Mouse (Mus musculus) ES-Bruce4 (cell line): ENCODE data around the gene Dusp5. TPM values are rescaled to one million over a fixed set of nuclear protein-coding genes. Genes with fewer than 3 reads are reported as not detected.
"Not testable (repeated sequence)": the region's sequence is repeated elsewhere in the genome, so short reads cannot be mapped to it uniquely, and the experiment has no call there.

ENCODE experiments used
- H3K27ac ChIP-seq: 2 replicates; pipeline ENCODE4 v1.5.1; 2012; ENCODE audit warnings: low read length, inconsistent platforms; ENCODE audit not compliant: insufficient read depth
- H3K27me3 ChIP-seq: 2 replicates; pipeline ENCODE4 v1.6.1; 2012; ENCODE audit warnings: mild to moderate bottlenecking, low read length, inconsistent platforms; ENCODE audit not compliant: control insufficient read depth, poor library complexity, insufficient read depth, severe bottlenecking
- H3K36me3 ChIP-seq: 2 replicates; pipeline ENCODE4 v1.6.1; 2012; ENCODE audit warnings: inconsistent platforms, mild to moderate bottlenecking, low read length, moderate library complexity; ENCODE audit not compliant: control insufficient read depth, poor library complexity, insufficient read depth, severe bottlenecking
- H3K4me1 ChIP-seq: one replicate; pipeline ENCODE4 v1.8.1; 2011; ENCODE audit warnings: low read length; ENCODE audit not compliant: control insufficient read depth, insufficient read depth
- H3K4me3 ChIP-seq: 2 replicates; pipeline ENCODE4 v1.5.1; 2011; ENCODE audit warnings: low read depth, mild to moderate bottlenecking, low read length
- H3K9ac ChIP-seq: 2 replicates; pipeline ENCODE4 v1.6.1; 2012; ENCODE audit warnings: low read depth, mild to moderate bottlenecking, inconsistent platforms; ENCODE audit not compliant: poor library complexity, severe bottlenecking
- H3K9me3 ChIP-seq: replicated peaks from 2 replicates; pipeline ENCODE4 v1.6.1; 2012; ENCODE audit warnings: mild to moderate bottlenecking, low read length, inconsistent platforms; ENCODE audit not compliant: control insufficient read depth, poor library complexity, insufficient read depth, severe bottlenecking
- CTCF ChIP-seq: IDR thresholded peaks from one replicate; pipeline ENCODE4 v1.8.1; 2011; ENCODE audit warnings: low read depth, low read length
- EP300 ChIP-seq: IDR thresholded peaks from 2 replicates; pipeline ENCODE4 v1.6.1; 2011; ENCODE audit warnings: low read depth, low read length; ENCODE audit not compliant: insufficient read depth
- POLR2A ChIP-seq: IDR thresholded peaks from one replicate; pipeline ENCODE4 v1.8.1; 2011; ENCODE audit warnings: low read length; ENCODE audit not compliant: insufficient read depth
- polyA plus RNA-seq: library from polyadenylated mRNA; stranded (reverse); fragments of >200 nt; gene quantifications from 2 replicates; pipeline ENCODE4 v1.2.4, GENCODE M21; 2011; ENCODE audit warnings: low read depth; ENCODE audit not compliant: missing spikeins, insufficient read depth, insufficient read length

Gene Dusp5
- polyA plus RNA-seq, 1 experiment, result 15.2 TPM

- no peak for TF ChIP-seq CTCF
- TF ChIP-seq POLR2A, result no peak
- TF ChIP-seq EP300, result no peak
- H3K9me3 ChIP-seq, result no peaks in the 10 kb centered on the region
- H3K4me1 ChIP-seq, result no peaks in the 10 kb centered on the region
- no peak overlapping the region for H3K27ac ChIP-seq
- no peaks in the 10 kb centered on the region for H3K27me3 ChIP-seq
- H3K9ac ChIP-seq, result no peak overlapping the region
- no peak overlapping the region for H3K4me3 ChIP-seq
- H3K36me3 ChIP-seq, result no peaks in the 10 kb centered on the region
These were observed 29.9 kb upstream of the Dusp5 start for GRCm38 (mm10) chr19:53499049-53499448.

GRCm38 (mm10) chr19:53499451-53499940, 29.4 kb upstream of the Dusp5 start:
- no peak overlapping the region for H3K4me3 ChIP-seq
- no peaks in the 10 kb centered on the region for H3K36me3 ChIP-seq
- H3K9ac ChIP-seq, result no peak overlapping the region
- TF ChIP-seq POLR2A (no peak), CTCF (no peak), EP300 (no peak)
- no peaks in the 10 kb centered on the region for H3K9me3 ChIP-seq
- H3K4me1 ChIP-seq, result no peaks in the 10 kb centered on the region
- no peaks in the 10 kb centered on the region for H3K27me3 ChIP-seq
- no peak overlapping the region for H3K27ac ChIP-seq

GRCm38 (mm10) chr19:53500298-53501006, 28.5 kb upstream of the Dusp5 start:
- Histone ChIP-seq H3K4me3 (peak overlapping the region; percentile 4; the same call in 1 of the 2 replicates), H3K27ac (no peak overlapping the region), H3K4me1 (no peaks in the 10 kb centered on the region), H3K27me3 (no peaks in the 10 kb centered on the region), H3K9ac (0 out of 2 replicates have a peak overlapping the region, but pooled peaks have one; percentile 4), H3K9me3 (no peaks in the 10 kb centered on the region), H3K36me3 (no peaks in the 10 kb centered on the region)
- TF ChIP-seq POLR2A (no peak), EP300 (no peak), CTCF (no peak)

GRCm38 (mm10) chr19:53501239-53501638, 27.7 kb upstream of the Dusp5 start:
- H3K9me3 ChIP-seq, H3K36me3 ChIP-seq, H3K4me3 ChIP-seq, H3K27me3 ChIP-seq, H3K4me1 ChIP-seq, H3K9ac ChIP-seq, H3K27ac ChIP-seq: not testable (repeated sequence)

- H3K9ac ChIP-seq, result no peak overlapping the region
- TF ChIP-seq POLR2A (no peak), EP300 (no peak), CTCF (no peak)
- H3K27ac ChIP-seq, result no peak overlapping the region
- no peaks in the 10 kb centered on the region for H3K9me3 ChIP-seq
- no peak overlapping the region for H3K4me3 ChIP-seq
- no peaks in the 10 kb centered on the region for H3K36me3 ChIP-seq
- H3K4me1 ChIP-seq, result no peaks in the 10 kb centered on the region
- H3K27me3 ChIP-seq, result no peaks in the 10 kb centered on the region
These were observed 27.1 kb upstream of the Dusp5 start for GRCm38 (mm10) chr19:53501765-53502164.

- no peaks in the 10 kb centered on the region for H3K36me3 ChIP-seq
- H3K9ac ChIP-seq, result no peak overlapping the region
- no peak overlapping the region for H3K4me3 ChIP-seq
- H3K4me1 ChIP-seq, result no peaks in the 10 kb centered on the region
- no peak for TF ChIP-seq EP300
- TF ChIP-seq POLR2A, result no peak
- no peak for TF ChIP-seq CTCF
- H3K9me3 ChIP-seq, result no peaks in the 10 kb centered on the region
- no peak overlapping the region for H3K27ac ChIP-seq
- H3K27me3 ChIP-seq, result no peaks in the 10 kb centered on the region
These were observed 26.0 kb upstream of the Dusp5 start for GRCm38 (mm10) chr19:53502891-53503371.
